Mouse (Mus musculus) kidney, adult 2 months (tissue): ENCODE measurements around the gene Fam84b. TPM values are rescaled to one million over a fixed set of nuclear protein-coding genes. Genes with fewer than 3 reads are reported as not detected.

Experiments
- DNase-seq: peaks from one replicate; pipeline ENCODE4 v3.0.0; 2021
- H3K27ac ChIP-seq: fragments of 200-500 bp; 2 replicates; pipeline ENCODE4 v1.5.1; 2012; ENCODE audit warnings: low read depth, low read length, control low read depth, inconsistent platforms; ENCODE audit not compliant: insufficient read depth
- H3K27me3 ChIP-seq: fragments of 200-500 bp; replicated peaks from 2 replicates; pipeline ENCODE4 v1.6.1; 2012; ENCODE audit warnings: mild to moderate bottlenecking, moderate library complexity, low read length, inconsistent platforms; ENCODE audit not compliant: control insufficient read depth, insufficient read depth
- H3K36me3 ChIP-seq: fragments of 200-500 bp; 2 replicates; pipeline ENCODE4 v1.6.1; 2012; ENCODE audit warnings: mild to moderate bottlenecking, moderate library complexity, low read length, inconsistent platforms; ENCODE audit not compliant: control insufficient read depth, insufficient read depth
- H3K4me1 ChIP-seq: fragments of 200-500 bp; 2 replicates; pipeline ENCODE4 v1.6.1; 2011; ENCODE audit warnings: low read length; ENCODE audit not compliant: control insufficient read depth, insufficient read depth
- H3K4me3 ChIP-seq: fragments of 200-500 bp; 2 replicates; pipeline ENCODE4 v1.5.1; 2011; ENCODE audit warnings: mild to moderate bottlenecking, low read depth, low read length, control low read depth; ENCODE audit not compliant: insufficient read depth
- CTCF ChIP-seq: fragments of 200-500 bp; conservative IDR thresholded peaks from 2 replicates; pipeline ENCODE4 v1.5.1; 2011; ENCODE audit warnings: low read depth, mild to moderate bottlenecking, control low read depth, low read length, moderate library complexity, mixed read lengths; ENCODE audit not compliant: insufficient read depth, insufficient read length
- POLR2A ChIP-seq: fragments of 200-500 bp; IDR thresholded peaks from one replicate; pipeline ENCODE4 v1.6.1; 2011; ENCODE audit warnings: low read depth, low read length, control low read depth
- WGBS: fragments of 180-500 bp; shearing (Covaris S2); methylation state at CpG from one replicate; pipeline ENCODE4 v1.1.7; 2018; 5-methylcytosine and 5-hydroxymethylcytosine counted together
- polyA plus RNA-seq: library from polyadenylated mRNA; depleted of rRNA; stranded (reverse); fragments of >200 nt; gene quantifications from 2 replicates; pipeline ENCODE4 v1.2.3, GENCODE M21; 2012

Fam84b gene
- polyA plus RNA-seq, 1 experiment = 18.1 TPM

DNA sequence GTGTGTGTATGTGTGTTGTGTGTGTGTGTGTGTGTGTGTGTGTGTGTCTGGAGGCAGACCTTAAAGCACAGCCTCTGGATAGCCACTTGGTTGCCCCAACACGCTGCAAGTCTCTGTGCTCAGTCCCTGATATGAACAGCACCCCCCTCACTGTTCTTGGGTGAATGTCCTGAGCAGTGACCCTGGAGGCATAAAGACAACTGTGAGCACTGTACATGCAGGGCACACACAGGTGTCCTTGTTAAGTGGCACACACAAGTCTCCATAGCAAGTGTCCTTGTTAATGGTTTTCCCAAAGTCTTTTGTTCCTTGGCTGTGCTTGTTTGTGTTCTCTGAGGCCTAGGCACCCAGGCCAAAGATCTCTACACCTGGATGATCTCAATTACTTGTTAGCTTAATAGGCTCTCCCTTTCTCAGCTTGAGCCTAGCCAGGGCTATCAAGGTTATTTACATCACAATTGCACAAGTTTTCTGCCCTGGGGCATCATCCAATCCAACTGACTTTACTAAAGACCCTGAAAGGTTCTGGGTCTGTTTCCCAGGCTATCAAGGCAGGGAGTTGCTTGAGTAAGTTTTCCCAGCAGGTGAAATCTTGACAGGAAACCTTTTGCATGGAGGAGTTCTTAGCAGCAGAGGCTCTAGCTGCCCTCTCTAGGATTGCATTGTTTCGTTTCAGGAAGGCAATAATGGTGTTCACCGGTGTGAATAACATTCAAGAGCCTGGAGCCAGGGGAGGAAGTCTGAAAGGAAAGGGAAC, 13.9 kb downstream of the Fam84b start:
- TF ChIP-seq CTCF = no peak
- TF ChIP-seq POLR2A = no peak
- Histone ChIP-seq H3K4me1 (peaks cover 17% of the 10 kb centered on the region), H3K4me3 (no peak overlapping the region), H3K27me3 (no peaks in the 10 kb centered on the region), H3K27ac (peak overlapping the region; percentile 42; the same call in 1 of the 2 replicates), H3K36me3 (no peaks in the 10 kb centered on the region)
- 39% methylated on average over 3 of the region's 3 CpGs for WGBS
- DNase-seq = peak; percentile 31

- H3K36me3 ChIP-seq = no peaks in the 10 kb centered on the region
- 25% methylated on average over 8 of the region's 8 CpGs for WGBS
- H3K4me1 ChIP-seq = peaks cover 23% of the 10 kb centered on the region
- peak; percentile 48 for DNase-seq
- no peak overlapping the region for H3K4me3 ChIP-seq
- peak overlapping the region; percentile 46; the same call in 1 of the 2 replicates for H3K27ac ChIP-seq
- H3K27me3 ChIP-seq = no peaks in the 10 kb centered on the region
- no peak for TF ChIP-seq POLR2A
Observed at GRCm38 (mm10) chr15:60838135-60838534, 15.4 kb downstream of the Fam84b start.

DNA sequence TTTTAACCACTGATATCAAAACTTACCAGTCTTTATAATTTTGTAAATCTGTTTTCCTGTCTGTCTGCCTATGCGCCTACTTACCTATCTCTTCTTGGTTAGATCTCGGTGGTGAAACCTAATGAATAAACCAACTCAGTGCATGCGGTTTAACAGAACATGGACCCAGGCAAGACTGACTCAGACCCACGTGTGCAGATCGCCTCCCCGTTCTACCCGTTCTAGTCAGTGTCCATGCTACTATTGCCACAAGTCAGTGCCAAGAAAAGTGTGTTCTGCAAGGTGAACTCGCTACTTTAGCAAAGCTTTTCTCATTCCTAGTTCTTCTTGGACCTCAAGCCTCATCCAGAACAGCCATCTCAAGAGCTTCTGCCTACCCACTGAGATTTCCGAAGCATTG, 15.9 kb downstream of the Fam84b start:
- Histone ChIP-seq H3K27me3 (no peaks in the 10 kb centered on the region), H3K4me1 (peaks cover 23% of the 10 kb centered on the region), H3K36me3 (no peaks in the 10 kb centered on the region), H3K4me3 (no peak overlapping the region), H3K27ac (peak overlapping the region; percentile 27; the same call in 1 of the 2 replicates)
- 76% methylated on average over 9 of the region's 9 CpGs for WGBS
- DNase-seq = no peak
- TF ChIP-seq POLR2A = no peak
- TF ChIP-seq CTCF = no peak

- TF ChIP-seq POLR2A (no peak), CTCF (no peak)
- Histone ChIP-seq H3K27ac (no peak overlapping the region), H3K36me3 (no peaks in the 10 kb centered on the region), H3K27me3 (no peaks in the 10 kb centered on the region), H3K4me1 (peaks cover 23% of the 10 kb centered on the region), H3K4me3 (no peak overlapping the region)
- WGBS = 97% methylated on average over 4 of the region's 4 CpGs
- DNase-seq = no peak
Observed at GRCm38 (mm10) chr15:60836321-60836720, 17.3 kb downstream of the Fam84b start.

DNA sequence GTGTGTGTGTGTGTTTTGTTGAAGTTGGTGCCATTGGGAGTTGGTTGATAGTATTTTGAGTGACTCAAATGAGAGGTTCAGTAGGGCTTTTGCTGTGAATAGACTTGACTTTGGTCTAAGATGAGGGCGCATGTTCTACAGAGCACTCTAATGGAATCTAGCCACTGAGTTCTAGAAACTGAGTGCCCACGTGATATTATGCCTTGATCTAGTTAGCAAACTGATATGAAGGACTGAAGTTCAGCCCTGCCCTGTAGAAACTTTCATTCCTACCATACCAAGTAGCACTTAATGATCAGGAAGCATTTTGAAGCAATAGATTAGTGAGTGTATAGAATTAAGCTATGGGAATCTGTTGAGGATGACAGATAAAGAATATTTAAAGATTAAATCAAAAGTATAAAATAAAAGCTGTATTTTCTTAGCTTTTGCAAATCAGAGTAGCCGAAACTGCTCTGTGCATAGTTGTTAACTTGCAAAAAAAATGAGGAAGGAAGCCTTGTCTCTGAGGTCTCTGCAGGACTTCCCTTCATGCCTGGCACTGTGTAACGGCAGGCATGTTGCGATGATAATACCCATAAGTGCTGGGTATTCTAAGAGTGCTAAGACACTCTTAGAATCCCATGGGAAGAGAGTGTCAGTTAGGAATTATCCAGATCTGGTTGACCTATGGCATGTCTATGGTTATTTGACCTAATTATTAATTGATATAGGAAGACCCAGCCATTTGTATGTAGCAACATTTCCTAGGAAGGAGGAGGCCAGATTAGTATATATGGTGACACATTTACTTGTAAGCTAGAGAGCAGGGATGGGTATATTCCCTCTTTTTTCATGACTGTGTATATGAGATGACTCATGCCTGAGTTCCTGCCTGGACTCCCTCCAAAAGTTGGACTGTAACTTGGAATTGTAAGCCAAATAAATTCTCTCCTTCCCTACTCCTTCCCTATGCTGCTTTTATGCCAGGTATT, 18.7 kb downstream of the Fam84b start:
- 86% methylated on average over 5 of the region's 5 CpGs for WGBS
- Histone ChIP-seq H3K27ac (no peak overlapping the region), H3K4me1 (peaks cover 17% of the 10 kb centered on the region; the same call in 1 of the 2 replicates), H3K36me3 (no peaks in the 10 kb centered on the region), H3K4me3 (no peak overlapping the region), H3K27me3 (no peaks in the 10 kb centered on the region)
- TF ChIP-seq POLR2A = no peak
- no peak for DNase-seq

DNA sequence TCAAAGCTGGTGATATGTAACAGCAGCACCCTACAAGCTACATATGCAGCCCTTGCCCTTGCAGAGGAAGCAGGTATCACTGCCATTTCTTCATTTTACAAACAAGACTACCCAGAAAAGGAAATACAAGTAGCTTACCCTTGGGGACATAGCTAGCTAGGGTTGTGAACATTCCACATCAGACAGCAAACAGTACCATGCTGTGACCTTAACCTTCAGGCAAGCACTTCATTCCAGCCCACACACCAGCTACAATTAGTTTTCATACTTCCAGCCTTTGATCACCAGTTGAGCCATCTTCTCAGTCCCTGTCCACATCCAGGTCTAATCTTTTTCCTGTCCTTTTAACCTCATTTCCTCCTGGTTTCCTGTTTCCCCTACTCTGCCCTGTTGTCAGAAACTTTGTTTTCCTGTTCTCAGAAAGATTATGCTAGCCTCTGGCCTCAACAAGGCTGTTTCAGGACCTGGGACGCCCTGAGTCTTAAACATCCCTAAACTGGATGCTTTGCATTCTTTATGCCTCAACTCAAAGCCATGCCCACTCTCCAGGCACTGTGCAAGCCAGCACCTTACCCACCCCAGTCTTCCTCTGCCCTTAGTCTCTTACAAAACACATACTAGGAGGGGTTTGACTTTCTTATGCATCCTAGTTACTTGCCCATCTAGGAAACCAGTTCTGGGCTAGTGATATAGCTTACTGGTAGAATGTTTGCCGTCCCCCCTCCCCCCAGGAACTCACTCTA, 19.9 kb downstream of the Fam84b start:
- Histone ChIP-seq H3K36me3 (no peaks in the 10 kb centered on the region), H3K4me3 (no peak overlapping the region), H3K27ac (no peak overlapping the region; the same call in 1 of the 2 replicates), H3K4me1 (peaks cover 9% of the 10 kb centered on the region; the same call in 1 of the 2 replicates), H3K27me3 (no peaks in the 10 kb centered on the region)
- TF ChIP-seq POLR2A (no peak), CTCF (no peak)
- 36% methylated on average over 2 of the region's 2 CpGs for WGBS
- DNase-seq = peak; percentile 28
